Mouse (Mus musculus): Measurements from ENCODE around the gene Olfr1450.
"Not testable (repeated sequence)": the region's sequence is repeated elsewhere in the genome, so short reads cannot be mapped to it uniquely, and the experiment has no call there.

Olfr1450 gene

GRCm38 (mm10) chr19:12949958-12950357 lies at the start of gene Olfr1450:
Gene Olfr1450 (plus strand): TSS chr19:12950258.
- DNase-seq (ENCODE audit: low read depth, low spot score), result no peak

DNA sequence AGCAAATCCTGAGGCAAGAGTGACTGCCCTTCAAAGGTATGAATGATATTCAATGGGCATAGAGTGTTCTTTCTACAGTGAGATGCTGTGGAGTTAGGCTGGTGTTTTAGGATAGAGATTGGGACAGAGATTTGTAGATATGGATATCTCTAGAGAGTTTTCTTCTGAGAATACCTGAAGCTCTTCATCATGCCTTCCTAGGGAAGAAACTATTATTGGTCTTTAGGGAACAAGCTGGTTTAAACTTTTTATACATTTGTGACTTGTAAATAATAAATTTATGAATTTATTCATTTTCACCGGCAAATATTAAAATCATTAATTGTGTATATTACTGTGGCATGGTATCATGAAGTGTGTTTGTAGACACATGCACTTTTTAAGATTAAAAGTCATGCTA lies 46.4 kb upstream of the Olfr1450 start, which contains the start of gene Olfr1447:
Gene Olfr1447 (minus strand): TSS at position 101 of the 400 bp plus-strand sequence.
- DNase-seq (ENCODE audit: low read depth, low spot score), result no peak

- DNase-seq (ENCODE audit: low read depth, low spot score), result no peak
Measured at GRCm38 (mm10) chr19:12924319-12924718, 25.7 kb upstream of the Olfr1450 start, which contains the start of gene Olfr1448. Gene Olfr1448 (minus strand): TSS chr19:12924419.

- no peak for DNase-seq (ENCODE audit: low read depth, low spot score)
Measured at GRCm38 (mm10) chr19:12930540-12930939, 19.5 kb upstream of the Olfr1450 start, which contains the start of gene Olfr1449. Gene Olfr1449 (plus strand): TSS chr19:12930840.

DNA sequence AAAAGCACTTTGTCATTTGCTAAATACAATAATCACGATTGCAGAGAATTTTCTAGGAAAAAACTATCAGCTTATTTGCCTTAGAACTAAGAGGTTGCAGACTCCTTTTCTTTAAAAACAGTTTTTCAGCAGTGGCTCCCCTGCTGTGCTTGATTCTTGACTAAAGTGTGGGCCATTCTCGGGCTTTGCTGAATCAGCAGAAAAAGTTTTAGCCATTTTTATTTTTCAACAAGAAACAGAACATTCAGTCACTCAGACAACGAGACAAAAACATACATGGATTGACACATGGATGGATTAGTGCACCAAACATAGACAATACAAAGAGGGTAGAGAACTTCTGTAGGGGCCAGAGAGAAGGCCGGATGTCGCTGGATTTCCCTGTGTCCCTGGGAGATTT lies 20.0 kb downstream of the Olfr1450 start:
- DNase-seq (ENCODE audit: low read depth, low spot score), result not testable (repeated sequence)

- DNase-seq (ENCODE audit: low read depth, low spot score), result not testable (repeated sequence)
Measured at GRCm38 (mm10) chr19:12992316-12992715, 42.3 kb downstream of the Olfr1450 start.

- DNase-seq (ENCODE audit: low read depth, low spot score), result no peak
Measured at GRCm38 (mm10) chr19:12994714-12995113, 44.7 kb downstream of the Olfr1450 start, which contains the start of gene Olfr1451. Gene Olfr1451 (plus strand): TSS chr19:12995014.

All from CD4-positive helper T cell, adult 2 months (primary cell).